Mouse (Mus musculus) kidney, adult 2 months (tissue): ENCODE results near the gene Msto1.

ENCODE experiments used
- CTCF ChIP-seq: fragments of 200-500 bp; conservative IDR thresholded peaks from 2 replicates; pipeline ENCODE4 v1.5.1; 2011; ENCODE audit warnings: low read depth, mild to moderate bottlenecking, control low read depth, low read length, moderate library complexity, mixed read lengths; ENCODE audit not compliant: insufficient read depth, insufficient read length
- POLR2A ChIP-seq: fragments of 200-500 bp; IDR thresholded peaks from one replicate; pipeline ENCODE4 v1.6.1; 2011; ENCODE audit warnings: low read depth, low read length, control low read depth

GRCm38 (mm10) chr3:88905209-88905608 is 8.6 kb downstream of the Msto1 start:
- no peak for TF ChIP-seq POLR2A
- TF ChIP-seq CTCF, result no peak
